Mouse (Mus musculus) CH12.LX (cell line): ENCODE measurements at regions not wholly inside any gene's neighbourhood (a gene's known extent, or its start where the extent isn't known, plus 50 kb on each side); places are given as distances from the start of the nearest gene placed in this dataset.
"Not testable (repeated sequence)": the region's sequence is repeated elsewhere in the genome, so short reads cannot be mapped to it uniquely, and the experiment has no call there.

Experiments used
- DNase-seq: peaks from one replicate; pipeline ENCODE4 v3.0.0-alpha.2; 2013; ENCODE audit errors: extremely low read depth
- H3K27ac ChIP-seq: 2 replicates; pipeline ENCODE4 v1.5.1; 2012; ENCODE audit warnings: low read depth, mild to moderate bottlenecking, control low read depth, moderate library complexity; ENCODE audit not compliant: insufficient read depth
- H3K27me3 ChIP-seq: replicated peaks from 2 replicates; pipeline ENCODE3; 2012; ENCODE audit warnings: inconsistent platforms
- H3K36me3 ChIP-seq, 2 experiments: replicated peaks in 1 of 2; 2 replicates each; pipeline versions ENCODE3 to v1.6.1; 2012; ENCODE audit warnings: inconsistent platforms in 1 of 2, low read length in 1 of 2, mild to moderate bottlenecking in 1 of 2, mixed read lengths in 1 of 2, moderate library complexity in 1 of 2; ENCODE audit not compliant: control insufficient read depth in 1 of 2, insufficient read depth in 1 of 2
- H3K4me1 ChIP-seq, 2 experiments: 2 replicates each; pipeline ENCODE4 v1.6.1; 2012; ENCODE audit warnings: inconsistent platforms in 1 of 2, moderate library complexity in 1 of 2; ENCODE audit not compliant: insufficient read depth in 2 of 2, control insufficient read depth in 1 of 2
- H3K4me2 ChIP-seq: 2 replicates; pipeline ENCODE4 v1.6.1; 2012; ENCODE audit warnings: low read depth, mild to moderate bottlenecking, control low read depth; ENCODE audit not compliant: poor library complexity, insufficient read depth, severe bottlenecking
- H3K4me3 ChIP-seq, 3 experiments: fragments of 150-350 bp in 1 of 3; sonication (generic) in 1 of 3; replicated peaks in 1 of 3; 2 replicates each; pipeline versions ENCODE3 to v1.5.1; 2011 to 2012; ENCODE audit warnings: low read depth in 2 of 3, low read length in 2 of 3, mild to moderate bottlenecking in 2 of 3, moderate library complexity in 2 of 3, control low read depth in 1 of 3, improper control_type of control experiment in 1 of 3, inconsistent platforms in 1 of 3, mixed read lengths in 1 of 3; ENCODE audit not compliant: poor library complexity in 1 of 3
- H3K79me2 ChIP-seq: replicated peaks from 2 replicates; pipeline ENCODE4 v1.6.1; 2012; ENCODE audit warnings: mild to moderate bottlenecking, moderate library complexity; ENCODE audit not compliant: control insufficient read depth, poor library complexity, insufficient read depth, severe bottlenecking; ENCODE audit errors: extremely low read depth
- H3K9ac ChIP-seq: 2 replicates; pipeline ENCODE4 v1.6.1; 2012; ENCODE audit warnings: low read depth, mild to moderate bottlenecking, control low read depth, moderate library complexity; ENCODE audit not compliant: insufficient read depth
- H3K9me3 ChIP-seq: replicated peaks from 2 replicates; pipeline ENCODE3; 2012; ENCODE audit warnings: low read length, inconsistent platforms, mixed read lengths
- CHD1 ChIP-seq: IDR thresholded peaks from 2 replicates; pipeline ENCODE4 v1.6.1; 2012; ENCODE audit warnings: low read depth, low read length, improper control_type of control experiment, inconsistent platforms
- CHD2 ChIP-seq: IDR thresholded peaks from 2 replicates; pipeline ENCODE4 v1.6.1; 2011; ENCODE audit warnings: low read length, improper control_type of control experiment
- CTCF ChIP-seq, 2 experiments: IDR thresholded peaks in 1 of 2; conservative IDR thresholded peaks in 1 of 2; 2 replicates each; pipeline ENCODE4 v1.5.1; 2011 to 2012; ENCODE audit warnings: low read depth in 2 of 2, low read length in 2 of 2, improper control_type of control experiment in 1 of 2, inconsistent platforms in 1 of 2, mild to moderate bottlenecking in 1 of 2, moderate library complexity in 1 of 2
- E2F4 ChIP-seq: IDR thresholded peaks from 2 replicates; pipeline ENCODE4 v1.6.1; 2011; ENCODE audit warnings: low read depth, low read length, improper control_type of control experiment; ENCODE audit not compliant: insufficient replicate concordance
- ELF1 ChIP-seq: IDR thresholded peaks from 2 replicates; pipeline ENCODE4 v1.6.1; 2014; ENCODE audit warnings: low read depth, mild to moderate bottlenecking, inconsistent platforms, low read length, improper control_type of control experiment
- ETS1 ChIP-seq: conservative IDR thresholded peaks from 2 replicates; pipeline ENCODE4 v1.6.1; 2012; ENCODE audit warnings: low read depth, mild to moderate bottlenecking, inconsistent platforms, low read length, improper control_type of control experiment, moderate library complexity
- GABPA ChIP-seq: IDR thresholded peaks from 2 replicates; pipeline ENCODE4 v1.6.1; 2012; ENCODE audit warnings: low read depth, low read length, improper control_type of control experiment, inconsistent platforms; ENCODE audit not compliant: insufficient replicate concordance
- JUN ChIP-seq: IDR thresholded peaks from 2 replicates; pipeline ENCODE4 v1.6.1; 2011; ENCODE audit warnings: low read depth, mild to moderate bottlenecking, low read length, improper control_type of control experiment, moderate library complexity; ENCODE audit not compliant: insufficient read depth
- MAZ ChIP-seq: IDR thresholded peaks from 2 replicates; pipeline ENCODE4 v1.6.1; 2012; ENCODE audit warnings: low read depth, mild to moderate bottlenecking, inconsistent platforms, low read length, improper control_type of control experiment, moderate library complexity
- MXI1 ChIP-seq: IDR thresholded peaks from 2 replicates; pipeline ENCODE4 v1.6.1; 2011; ENCODE audit warnings: mild to moderate bottlenecking, low read depth, low read length, improper control_type of control experiment
- NELFE ChIP-seq: IDR thresholded peaks from 2 replicates; pipeline ENCODE4 v1.6.1; 2011; ENCODE audit warnings: low read depth, low read length, improper control_type of control experiment
- NRF1 ChIP-seq: IDR thresholded peaks from 2 replicates; pipeline ENCODE4 v1.6.1; 2014; ENCODE audit warnings: low read depth, mild to moderate bottlenecking, inconsistent platforms, low read length, improper control_type of control experiment, moderate library complexity
- RAD21 ChIP-seq: IDR thresholded peaks from 2 replicates; pipeline ENCODE4 v1.6.1; 2011; ENCODE audit warnings: low read depth, mild to moderate bottlenecking, low read length, improper control_type of control experiment, moderate library complexity
- RCOR1 ChIP-seq: conservative IDR thresholded peaks from 2 replicates; pipeline ENCODE4 v1.6.1; 2012; ENCODE audit warnings: low read depth, mild to moderate bottlenecking, inconsistent platforms, low read length, improper control_type of control experiment
- SIN3A ChIP-seq: IDR thresholded peaks from 2 replicates; pipeline ENCODE4 v1.6.1; 2012; ENCODE audit warnings: low read length, improper control_type of control experiment, inconsistent platforms
- SMC3 ChIP-seq: IDR thresholded peaks from 2 replicates; pipeline ENCODE4 v1.6.1; 2011; ENCODE audit warnings: low read depth, low read length, improper control_type of control experiment
- TBP ChIP-seq: conservative IDR thresholded peaks from 2 replicates; pipeline ENCODE4 v1.6.1; 2011; ENCODE audit warnings: low read depth, low read length, improper control_type of control experiment
- UBTF ChIP-seq: IDR thresholded peaks from 2 replicates; pipeline ENCODE4 v1.6.1; 2012; ENCODE audit warnings: low read depth, mild to moderate bottlenecking, inconsistent platforms, low read length, improper control_type of control experiment, moderate library complexity
- USF1 ChIP-seq: IDR thresholded peaks from 2 replicates; pipeline ENCODE4 v1.6.1; 2014; ENCODE audit warnings: low read depth, mild to moderate bottlenecking, inconsistent platforms, low read length, improper control_type of control experiment
- ZC3H11A ChIP-seq: IDR thresholded peaks from 2 replicates; pipeline ENCODE4 v1.6.1; 2012; ENCODE audit warnings: low read depth, mild to moderate bottlenecking, inconsistent platforms, low read length, improper control_type of control experiment
- ZNF384 ChIP-seq: IDR thresholded peaks from 2 replicates; pipeline ENCODE4 v1.6.1; 2012; ENCODE audit warnings: low read depth, low read length, improper control_type of control experiment, inconsistent platforms
- dilution Hi-C: fragments of 300-500 bp; cut with MboI; formaldehyde crosslinking; loops from 2 replicates; pipeline ENCODE4 v1.14.3; 2020; ENCODE audit warnings: low sequenced_read_pairs; ENCODE audit not compliant: extremely low pct_unique_long_range_greater_than_20kb, extremely low pct_ligation_motif_present
- in situ Hi-C: fragments of 300-500 bp; cut with MboI; formaldehyde crosslinking; loops from 3 replicates; pipeline ENCODE4 v1.14.3; 2019; ENCODE audit warnings: low sequenced_read_pairs, low pct_ligation_motif_present, low pct_unique_long_range_greater_than_20kb, mixed read lengths

- Histone ChIP-seq H3K4me3 (no peak overlapping the region), H3K79me2 (no peaks in the 10 kb centered on the region), H3K36me3 (no peaks in the 10 kb centered on the region), H3K4me2 (no peak overlapping the region), H3K9ac (no peak overlapping the region), H3K4me1 (no peaks in the 10 kb centered on the region), H3K27me3 (no peaks in the 10 kb centered on the region), H3K9me3 (no peaks in the 10 kb centered on the region), H3K27ac (no peak overlapping the region)
- dilution Hi-C loops (no loop called here), in situ Hi-C loops (no loop called here)
- DNase-seq, result no peak
- TF ChIP-seq GABPA (no peak), CHD1 (no peak), ZC3H11A (no peak), MXI1 (no peak), SMC3 (no peak), TBP (no peak), ELF1 (no peak), NELFE (no peak), E2F4 (no peak), CTCF (conservative IDR thresholded peaks at IDR 0.05 in 1 of 2, IDR thresholded peaks at IDR 0.05 in 1 of 2; ENCODE audit: low read depth in 2 of 2, low read length in 2 of 2) (no peak), RCOR1 (no peak), NRF1 (no peak), SIN3A (no peak), UBTF (no peak), USF1 (no peak), MAZ (no peak), ETS1 (no peak), CHD2 (no peak), RAD21 (no peak), JUN (no peak)
Observed at GRCm38 (mm10) chr6:22485828-22486518, 129.9 kb upstream of the Fam3c start.

DNA sequence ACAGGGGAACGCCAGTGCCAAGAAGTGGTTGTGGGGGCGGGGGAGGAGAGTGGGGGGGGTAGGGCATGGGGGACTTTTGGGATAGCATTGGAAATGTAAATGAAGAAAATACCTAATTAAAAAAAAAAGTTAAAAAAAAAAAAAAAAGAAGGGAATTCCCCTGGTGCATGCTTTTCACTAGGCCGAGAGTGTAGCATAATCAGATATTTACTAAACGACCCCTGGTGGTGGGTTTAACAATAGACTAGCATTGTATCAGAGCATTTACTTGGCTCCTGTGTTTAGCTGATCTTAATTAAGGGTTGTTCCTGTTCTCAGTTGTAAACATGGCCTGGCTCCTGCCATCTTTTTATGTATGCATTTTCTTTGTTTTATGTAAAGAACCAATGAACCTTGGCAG is 126.2 kb upstream of the Fam3c start:
- H3K4me2 ChIP-seq, dilution Hi-C loops, H3K27ac ChIP-seq, in situ Hi-C loops: not testable (repeated sequence)
- peak in 1 of 2 experiments; percentile 23; a peak in 2 of 4 replicates for TF ChIP-seq CTCF (conservative IDR thresholded peaks at IDR 0.05 in 1 of 2, IDR thresholded peaks at IDR 0.05 in 1 of 2; ENCODE audit: low read depth in 2 of 2, low read length in 2 of 2)
- TF ChIP-seq ZNF384, result peak; percentile 63
- TF ChIP-seq, all 38 proteins: peak for 2; not testable (repeated sequence) for 36
- H3K79me2 ChIP-seq, H3K36me3 ChIP-seq, H3K4me3 ChIP-seq, H3K9ac ChIP-seq, H3K27me3 ChIP-seq, H3K9me3 ChIP-seq, H3K4me1 ChIP-seq: not testable (repeated sequence)
- peak; percentile 15 for DNase-seq
